Mouse (Mus musculus): ENCODE measurements around the gene Rab3ip.

DNA sequence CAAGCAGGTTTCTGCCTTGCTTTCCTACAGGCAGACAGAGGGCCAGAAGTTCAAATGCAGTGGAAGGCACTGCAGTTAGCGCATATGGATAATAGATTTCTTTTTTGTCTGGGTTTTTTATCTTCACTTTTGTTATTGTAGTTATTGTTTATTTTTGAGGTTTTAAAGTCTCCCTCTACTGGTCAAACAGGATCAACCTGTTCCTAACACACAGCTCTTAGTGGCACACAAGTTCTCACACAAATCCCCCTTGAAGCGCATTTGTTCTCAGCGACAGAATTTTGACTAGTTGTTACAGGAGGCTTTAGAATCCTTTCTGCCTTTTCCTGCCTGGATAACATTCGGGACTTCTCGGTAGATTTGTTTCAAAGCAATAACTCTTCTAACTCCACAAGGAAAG is 67.0 kb downstream of the Rab3ip start:
- TF ChIP-seq ZC3H11A (IDR thresholded peaks at IDR 0.05; ENCODE audit: borderline replicate concordance, low read depth, low read length) (no peak), HCFC1 (IDR thresholded peaks at IDR 0.05; ENCODE audit: borderline replicate concordance, insufficient read depth, low read length) (no peak), MAFK (IDR thresholded peaks at IDR 0.05; ENCODE audit: insufficient read depth, low read depth, low read length) (no peak)

Data from ES-E14 (cell line).